Mouse (Mus musculus): ENCODE measurements around the gene Cdc7. TPM values are rescaled to one million over a fixed set of nuclear protein-coding genes. Genes with fewer than 3 reads are reported as not detected.

The Cdc7 gene
- polyA plus RNA-seq, 1 experiment: 17.1 TPM

DNA sequence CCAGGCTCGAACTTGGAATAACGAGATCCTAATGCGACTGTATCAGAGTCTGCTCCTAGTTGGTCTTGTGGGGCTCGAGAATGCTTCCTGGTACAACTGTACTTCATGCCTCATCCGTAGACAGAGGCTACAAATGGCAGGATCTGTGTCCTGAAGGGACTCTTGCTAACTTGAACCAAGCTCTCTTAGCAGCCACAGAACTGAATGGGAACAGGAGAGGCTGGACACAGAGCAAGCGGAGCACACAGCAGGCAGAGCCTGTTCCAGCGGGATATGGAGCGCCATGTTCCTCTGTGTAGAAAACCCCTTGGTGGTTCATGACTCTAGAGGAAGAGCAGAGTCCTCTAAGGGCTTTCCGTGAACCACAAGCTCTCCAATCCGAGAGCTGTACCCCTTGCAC lies 66.7 kb downstream of the Cdc7 start:
- Histone ChIP-seq H3K4me1 (ENCODE audit: control insufficient read depth, insufficient read depth, low read length) (peaks cover 1% of the 10 kb centered on the region; the same call in 1 of the 2 replicates), H3K27ac (ENCODE audit: insufficient read depth, low read length) (no peak overlapping the region), H3K4me3 (ENCODE audit: insufficient read depth, low read length) (no peak overlapping the region)
- TF ChIP-seq CTCF (IDR thresholded peaks at IDR 0.05; ENCODE audit: borderline replicate concordance, insufficient read depth, low read length) (no peak), POLR2A (IDR thresholded peaks at IDR 0.05; ENCODE audit: low read depth, low read length) (no peak)

Other genes starting within 250 kb of the Cdc7 start
- gene Hfm1, start 38.0 kb upstream of the Cdc7 start, polyA plus RNA-seq (2011; ENCODE audit: insufficient read length, low read depth, missing spikeins): not detected in 2 replicates

Data from embryonic fibroblast, embryonic 13.5 days (primary cell).